Mouse (Mus musculus) hindbrain, embryonic 11.5 days (tissue): ENCODE measurements around the gene Mns1. TPM values are rescaled to one million over a fixed set of nuclear protein-coding genes. Genes with fewer than 3 reads are reported as not detected.
"Not testable (repeated sequence)": the region's sequence is repeated elsewhere in the genome, so short reads cannot be mapped to it uniquely, and the experiment has no call there.

Experiments
- ATAC-seq: fragments of 200-750 bp; cut with Nextera tagmentation; 2 replicates; pipeline ENCODE4 v1.8.0; 2017; ENCODE audit warnings: mild to moderate bottlenecking, moderate TSS enrichment, moderate library complexity; ENCODE audit not compliant: low FRiP score
- DNase-seq: peaks from one replicate; pipeline ENCODE4 v3.0.0-alpha.2; 2015; ENCODE audit warnings: low spot score
- H3K27ac ChIP-seq: fragments of 300-500 bp; sonication (generic); 2 replicates; pipeline ENCODE4 v1.5.1; 2014; ENCODE audit warnings: mild to moderate bottlenecking, low read depth, low read length
- H3K27me3 ChIP-seq: fragments of 300-500 bp; sonication (generic); 2 replicates; pipeline ENCODE4 v1.6.1; 2014; ENCODE audit warnings: mild to moderate bottlenecking, low read length, moderate library complexity, mixed read lengths; ENCODE audit not compliant: control insufficient read depth, insufficient read depth
- H3K36me3 ChIP-seq: fragments of 300-500 bp; sonication (generic); 2 replicates; pipeline ENCODE4 v1.6.1; 2014; ENCODE audit warnings: mild to moderate bottlenecking, low read length, moderate library complexity, mixed read lengths; ENCODE audit not compliant: control insufficient read depth, insufficient read depth
- H3K4me1 ChIP-seq: fragments of 300-500 bp; sonication (generic); replicated peaks from 2 replicates; pipeline ENCODE4 v1.6.1; 2014; ENCODE audit warnings: low read length, mixed read lengths; ENCODE audit not compliant: control insufficient read depth, insufficient read depth
- H3K4me2 ChIP-seq: fragments of 300-500 bp; sonication (generic); replicated peaks from 2 replicates; pipeline ENCODE4 v1.6.1; 2014; ENCODE audit warnings: mild to moderate bottlenecking, low read depth, low read length
- H3K4me3 ChIP-seq: fragments of 300-500 bp; sonication (generic); 2 replicates; pipeline ENCODE4 v1.5.1; 2014; ENCODE audit warnings: low read depth, low read length
- H3K9ac ChIP-seq: fragments of 300-500 bp; sonication (generic); 2 replicates; pipeline ENCODE4 v1.6.1; 2014; ENCODE audit warnings: low read depth, low read length
- H3K9me3 ChIP-seq: fragments of 300-500 bp; sonication (generic); 2 replicates; pipeline ENCODE4 v1.6.1; 2016; ENCODE audit warnings: low read length; ENCODE audit not compliant: control insufficient read depth
- WGBS: fragments of 180-500 bp; shearing (Covaris S2); extraction: QIAGEN DNeasy Blood & Tissue Kit; methylation state at CpG from one replicate; pipeline ENCODE4 v1.1.7; 2014; 5-methylcytosine and 5-hydroxymethylcytosine counted together
- polyA plus RNA-seq: library from polyadenylated mRNA; unstranded; fragments of >200 nt; fragmentation: Nextera tagmentation; extraction: Ambion mirVana; gene quantifications from 2 replicates; pipeline ENCODE4 v1.2.1, GENCODE M21; 2014

Mns1 gene
- polyA plus RNA-seq, 1 experiment from 2014 or later: 49.5 TPM

DNA sequence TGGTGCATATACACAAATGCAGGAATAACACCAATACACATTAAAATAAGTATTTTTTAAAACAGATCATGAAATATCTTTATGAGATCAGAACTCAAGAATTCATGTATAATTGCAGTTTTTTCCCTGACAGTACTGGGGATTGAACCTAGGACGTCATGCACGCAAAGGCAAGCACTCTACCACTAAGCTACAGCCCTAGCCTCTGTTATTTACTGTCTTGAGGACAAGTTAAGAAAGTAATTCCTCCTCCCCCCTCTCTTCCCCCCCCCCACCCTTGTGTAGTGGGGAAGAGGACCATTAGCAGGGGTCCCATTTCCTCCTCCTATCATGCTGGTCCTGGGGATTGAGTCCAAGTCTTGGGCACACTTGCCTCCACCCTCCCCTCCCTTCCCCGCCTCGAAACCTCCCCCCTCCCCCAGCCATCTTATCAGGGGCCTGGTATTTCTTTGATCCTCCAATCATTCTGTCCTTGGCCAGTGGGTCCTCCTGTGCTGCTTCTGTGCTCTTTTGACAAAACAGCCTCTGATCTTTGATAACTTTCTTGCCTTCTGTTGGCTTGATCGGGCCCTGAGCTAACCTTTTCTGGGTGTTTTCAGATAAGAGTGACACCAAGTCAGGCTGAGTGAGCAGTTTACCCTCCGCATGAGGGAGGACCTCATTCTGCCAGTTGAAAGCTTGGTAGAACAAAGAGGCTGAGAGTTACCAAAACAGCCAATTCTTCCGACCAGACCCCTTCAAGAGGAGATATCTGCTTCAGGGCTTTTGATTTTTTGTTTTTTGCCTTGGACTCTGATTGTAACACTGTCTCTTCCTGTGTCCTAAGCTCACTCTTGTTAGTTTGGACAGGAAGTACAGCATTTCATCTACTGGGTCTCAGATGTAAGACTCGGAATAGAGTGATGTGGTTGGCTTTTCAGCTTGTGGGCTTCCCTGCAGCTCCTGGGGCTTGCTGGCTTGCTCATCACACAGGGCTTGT lies 3.4 kb downstream of the Mns1 start:
- Histone ChIP-seq H3K9ac (no peak overlapping the region), H3K36me3 (no peaks in the 10 kb centered on the region), H3K4me3 (no peak overlapping the region), H3K9me3 (no peaks in the 10 kb centered on the region), H3K4me2 (0 out of 2 replicates have a peak overlapping the region, but pooled peaks have one; percentile 11), H3K27ac (no peak overlapping the region), H3K4me1 (0 out of 2 replicates have a peak, but pooled peaks cover 2% of the 10 kb centered on the region), H3K27me3 (no peaks in the 10 kb centered on the region)
- ATAC-seq (no peak), DNase-seq (no peak)
- WGBS: 79% methylated on average over 8 of the region's 8 CpGs

DNA sequence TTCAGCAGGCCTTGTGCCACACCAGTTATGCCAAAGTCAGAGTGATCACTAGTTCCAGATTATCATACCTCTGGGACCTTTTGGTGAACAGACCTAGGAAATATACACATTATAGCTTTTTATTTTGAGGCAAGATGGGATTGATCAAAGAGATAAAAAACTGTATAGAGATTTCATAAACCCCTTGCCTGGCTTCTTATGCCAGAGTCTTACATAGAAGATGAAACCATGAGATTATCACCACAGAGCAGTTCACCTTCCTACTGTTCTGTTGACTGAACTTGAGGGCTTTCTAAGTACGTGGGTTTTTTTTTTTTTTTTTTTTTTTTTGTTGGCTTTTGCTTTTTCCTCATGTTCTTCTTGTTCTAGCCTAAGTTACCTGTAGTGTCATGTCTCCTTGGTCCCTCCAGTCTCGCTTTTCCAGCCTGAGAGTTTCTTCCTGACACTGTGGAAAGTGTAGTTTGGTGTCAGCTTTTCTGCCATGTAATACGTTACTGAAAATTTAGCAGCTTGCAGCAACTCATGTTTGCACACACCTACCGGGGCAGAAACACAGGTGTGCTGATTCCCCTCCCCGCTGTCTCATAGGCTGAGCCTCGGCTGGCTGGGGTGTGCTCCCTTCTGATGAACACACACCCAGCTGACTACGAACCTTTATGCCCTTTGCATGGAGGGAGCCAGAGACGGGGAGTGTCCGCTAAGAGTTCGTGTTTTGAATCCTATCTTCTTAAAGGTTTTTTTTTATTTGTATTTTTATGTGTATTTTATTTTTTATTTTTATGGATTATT lies 4.3 kb downstream of the Mns1 start:
- H3K27ac ChIP-seq: no peak overlapping the region
- no peak overlapping the region for H3K4me2 ChIP-seq
- no peak for DNase-seq
- H3K36me3 ChIP-seq: no peaks in the 10 kb centered on the region
- H3K27me3 ChIP-seq: no peaks in the 10 kb centered on the region
- ATAC-seq: no peak
- H3K4me1 ChIP-seq: 0 out of 2 replicates have a peak, but pooled peaks cover 2% of the 10 kb centered on the region
- H3K9me3 ChIP-seq: no peaks in the 10 kb centered on the region
- 93% methylated on average over 10 of the region's 10 CpGs for WGBS
- H3K4me3 ChIP-seq: no peak overlapping the region
- H3K9ac ChIP-seq: no peak overlapping the region

DNA sequence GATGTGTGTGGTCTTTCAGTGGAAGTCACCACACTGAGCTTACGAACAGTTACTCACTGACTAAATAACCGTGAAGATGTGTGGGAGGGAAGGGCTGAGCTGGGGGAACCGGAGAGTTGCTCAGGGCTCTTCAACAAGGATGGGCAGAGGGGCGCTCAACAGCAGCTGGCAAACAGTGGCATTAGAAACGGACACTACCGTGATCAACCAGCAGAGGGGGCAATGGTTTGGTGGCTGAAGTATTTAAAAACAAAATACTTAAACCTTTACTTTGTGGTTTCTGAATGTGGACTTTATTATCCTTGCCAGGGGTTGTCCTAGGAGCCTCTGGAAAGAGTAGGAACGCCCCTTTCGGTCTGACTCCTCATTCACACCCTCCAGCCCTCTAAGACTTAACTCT lies 10.2 kb downstream of the Mns1 start:
- H3K9ac ChIP-seq: no peak overlapping the region
- peaks cover 4% of the 10 kb centered on the region; the same call in 1 of the 2 replicates for H3K36me3 ChIP-seq
- ATAC-seq (no peak), DNase-seq (peak; percentile 66)
- no peak overlapping the region for H3K27ac ChIP-seq
- no peaks in the 10 kb centered on the region for H3K9me3 ChIP-seq
- 51% methylated on average over 8 of the region's 8 CpGs for WGBS
- no peaks in the 10 kb centered on the region for H3K27me3 ChIP-seq
- no peak overlapping the region for H3K4me3 ChIP-seq
- no peaks in the 10 kb centered on the region for H3K4me1 ChIP-seq
- H3K4me2 ChIP-seq: no peak overlapping the region

DNA sequence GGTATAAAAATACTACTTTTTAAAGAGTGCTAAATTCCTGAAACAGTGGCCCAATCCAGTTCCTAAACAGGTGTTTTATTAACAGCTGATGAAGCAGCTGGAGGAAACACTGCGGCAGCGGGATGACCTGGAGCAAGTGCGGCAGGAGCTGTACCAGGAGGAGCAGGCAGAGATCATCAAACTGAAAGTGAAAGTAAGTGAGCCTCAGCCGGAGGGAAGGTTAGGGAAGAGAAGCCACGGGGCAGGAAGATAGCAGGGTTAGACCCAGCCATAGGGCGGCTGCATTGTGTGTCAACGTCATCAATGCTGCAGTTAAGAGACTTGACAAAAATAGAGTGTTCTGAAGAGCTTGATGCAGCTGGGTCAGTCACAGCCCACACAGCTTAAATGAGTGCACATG lies 11.6 kb downstream of the Mns1 start:
- WGBS: 86% methylated on average over 7 of the region's 7 CpGs
- DNase-seq (no peak), ATAC-seq (no peak)
- Histone ChIP-seq H3K4me2 (no peak overlapping the region), H3K9me3 (no peaks in the 10 kb centered on the region), H3K4me3 (no peak overlapping the region), H3K27me3 (no peaks in the 10 kb centered on the region), H3K36me3 (peaks cover 4% of the 10 kb centered on the region; the same call in 1 of the 2 replicates), H3K9ac (no peak overlapping the region), H3K4me1 (no peaks in the 10 kb centered on the region), H3K27ac (no peak overlapping the region)

DNA sequence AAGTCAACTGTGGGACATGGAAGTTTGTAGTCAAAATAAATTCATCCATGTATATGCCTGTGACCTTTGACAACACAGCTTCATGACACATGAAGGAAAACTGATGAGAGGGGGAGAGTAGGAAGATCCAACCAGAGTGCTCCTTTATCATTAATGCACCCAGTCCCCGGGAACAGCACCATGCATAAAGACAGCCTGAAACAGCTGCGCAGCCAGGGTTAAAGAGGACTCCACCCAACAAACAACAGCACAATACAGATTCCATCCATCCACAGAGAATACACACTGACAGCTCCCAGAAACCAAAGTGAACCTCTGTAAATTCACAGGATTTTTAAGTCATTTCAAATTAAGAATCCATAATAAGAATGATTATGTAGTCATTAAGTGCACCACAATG lies 12.0 kb downstream of the Mns1 start:
- no peak overlapping the region for H3K9ac ChIP-seq
- no peaks in the 10 kb centered on the region for H3K27me3 ChIP-seq
- no peak overlapping the region for H3K4me3 ChIP-seq
- ATAC-seq (no peak), DNase-seq (no peak)
- no peaks in the 10 kb centered on the region for H3K9me3 ChIP-seq
- no peaks in the 10 kb centered on the region for H3K4me1 ChIP-seq
- H3K27ac ChIP-seq: no peak overlapping the region
- WGBS: 85% methylated on average over 2 of the region's 2 CpGs
- H3K36me3 ChIP-seq: peaks cover 4% of the 10 kb centered on the region; the same call in 1 of the 2 replicates
- no peak overlapping the region for H3K4me2 ChIP-seq

DNA sequence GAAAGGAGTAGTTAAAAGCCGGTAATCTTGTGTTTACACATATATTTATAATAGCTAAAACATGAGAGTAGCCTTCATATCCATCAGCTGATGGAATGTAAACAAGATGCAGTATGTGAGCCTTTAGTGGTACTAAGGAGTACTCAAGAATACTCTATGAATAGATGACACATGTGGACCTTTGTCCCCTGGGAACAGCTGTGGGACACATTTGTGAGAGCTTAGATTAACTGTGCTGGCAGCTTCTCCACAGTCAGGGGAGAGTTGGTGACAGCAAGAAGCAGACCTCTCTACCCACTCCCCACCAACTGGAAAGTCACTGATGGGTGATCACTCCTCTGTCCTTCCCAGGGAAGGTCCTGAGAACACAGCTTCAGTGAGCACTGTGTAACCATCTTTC lies 12.6 kb downstream of the Mns1 start:
- Histone ChIP-seq H3K27me3 (no peaks in the 10 kb centered on the region), H3K36me3 (peaks cover 4% of the 10 kb centered on the region; the same call in 1 of the 2 replicates), H3K9ac (no peak overlapping the region), H3K4me3 (no peak overlapping the region), H3K4me2 (no peak overlapping the region), H3K4me1 (no peaks in the 10 kb centered on the region), H3K9me3 (no peaks in the 10 kb centered on the region), H3K27ac (no peak overlapping the region)
- ATAC-seq (no peak), DNase-seq (no peak)
- WGBS: 97% methylated on average over 1 of the region's 1 CpGs

DNA sequence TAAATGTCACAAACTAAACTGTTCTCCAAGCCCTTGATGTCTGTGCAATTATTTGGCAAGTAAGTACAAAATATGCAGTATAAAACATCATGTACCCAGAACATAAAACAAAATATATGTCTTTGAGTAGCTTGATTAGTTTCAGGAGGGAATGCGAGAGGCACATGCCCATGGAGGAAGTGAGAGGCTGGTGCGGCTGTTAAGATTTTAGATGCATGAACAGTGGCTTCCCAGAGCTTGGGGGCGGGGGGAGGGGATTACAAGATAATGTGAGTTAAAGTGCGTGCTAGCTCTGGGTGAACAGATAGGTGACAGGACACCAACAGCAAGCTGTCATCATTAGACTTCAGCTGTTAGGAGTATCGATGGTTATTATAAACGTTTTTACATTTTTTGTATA lies 13.3 kb downstream of the Mns1 start:
- 87% methylated on average over 6 of the region's 6 CpGs for WGBS
- H3K27ac ChIP-seq: no peak overlapping the region
- no peaks in the 10 kb centered on the region for H3K9me3 ChIP-seq
- no peak overlapping the region for H3K4me3 ChIP-seq
- ATAC-seq (no peak), DNase-seq (no peak)
- peaks cover 4% of the 10 kb centered on the region; the same call in 1 of the 2 replicates for H3K36me3 ChIP-seq
- H3K4me1 ChIP-seq: no peaks in the 10 kb centered on the region
- H3K27me3 ChIP-seq: no peaks in the 10 kb centered on the region
- H3K4me2 ChIP-seq: no peak overlapping the region
- no peak overlapping the region for H3K9ac ChIP-seq

DNA sequence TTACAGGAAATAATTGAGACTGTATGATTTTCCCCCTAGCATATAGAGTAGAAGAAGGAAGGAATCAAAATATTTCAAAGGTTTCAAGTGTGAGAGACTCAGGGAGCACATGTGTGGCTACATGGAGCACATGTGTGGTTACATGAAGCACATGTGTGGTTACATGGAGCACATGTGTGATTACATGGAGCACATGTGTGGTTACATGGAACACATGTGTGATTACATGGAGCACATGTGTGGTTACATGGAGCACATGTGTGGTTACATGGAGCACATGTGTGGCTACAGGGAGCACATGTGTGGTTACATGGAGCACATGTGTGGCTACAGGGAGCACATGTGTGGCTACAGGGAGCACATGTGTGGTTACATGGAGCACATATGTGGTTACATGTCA lies 16.5 kb downstream of the Mns1 start:
- not testable (repeated sequence) for H3K27ac ChIP-seq, H3K9me3 ChIP-seq, H3K4me2 ChIP-seq, ATAC-seq, H3K9ac ChIP-seq, H3K27me3 ChIP-seq, H3K4me1 ChIP-seq, H3K36me3 ChIP-seq, DNase-seq, H3K4me3 ChIP-seq
